Mouse (Mus musculus) megakaryocyte, embryonic 14.5 days (primary cell): ENCODE data around the gene Adam12.

Source experiments
- FLI1 ChIP-seq: IDR thresholded peaks from 2 replicates; pipeline ENCODE4 v1.6.1; 2012; ENCODE audit warnings: low read length, inconsistent platforms, mixed read lengths
- GATA1 ChIP-seq: IDR thresholded peaks from 3 replicates; pipeline ENCODE4 v1.6.1; 2012; ENCODE audit warnings: mixed read lengths, low read length, inconsistent platforms, borderline replicate concordance

DNA sequence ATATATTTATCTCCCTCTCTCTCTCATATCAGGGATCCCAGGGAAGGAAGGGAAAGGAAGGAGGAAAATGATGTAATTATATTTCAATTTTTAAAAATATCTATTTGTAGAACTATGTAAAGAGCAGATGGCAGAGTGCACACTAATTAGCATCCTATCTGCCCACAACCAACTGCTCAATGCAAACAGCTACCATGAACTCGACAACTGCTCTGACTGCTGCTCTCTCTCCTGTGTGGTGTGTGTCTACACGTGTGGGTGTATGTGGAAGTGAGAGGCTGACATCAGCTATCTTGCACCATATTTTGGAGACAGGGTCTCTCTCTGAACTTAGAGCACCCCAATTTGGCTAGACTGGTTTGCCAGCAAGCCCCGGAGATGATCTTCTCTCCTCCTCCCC is 320.1 kb downstream of the Adam12 start:
- TF ChIP-seq GATA1 (no peak), FLI1 (no peak)
